Comparison of ENCODE assay signal across 9 mouse cellular contexts in genomic region chr7:44701921-44702320, GRCm38 (mm10). TPM values are rescaled to one million over a fixed set of nuclear protein-coding genes. Genes with fewer than 3 reads are reported as not detected.
DNase-seq lines count a peak whose midpoint lies in the region; ATAC-seq lines count a peak whose summit lies in the region.
"Had no signal": no experiment of that assay in that cellular context is flagged by ENCODE, and none has a peak within 500 bp of the region (broad histone marks: within the 10 kb centered on the region; RNA-seq: fewer than 3 reads in every experiment).

No protein-coding gene starts in this region.

- DNase-seq in CD4-positive, CD25-positive, alpha-beta regulatory T cell, adult 2 months (ENCODE audit: low read depth, low spot score) = peak; percentile 31
- DNase-seq in 3T3-L1 (ENCODE audit: low read depth, low spot score) = peak; percentile 60
- peak; percentile 66 for DNase-seq in cerebellum, adult 9-11 months
- peak; percentile 50 for DNase-seq in heart, postnatal 4 days
- peak; percentile 27 to 36 for DNase-seq in layer of hippocampus, postnatal 36 days
- DNase-seq in adrenal gland, postnatal 25 days = no peak

- no peak for ATAC-seq in CD4-positive, CD25-positive, alpha-beta regulatory T cell, adult 4 months
- ATAC-seq in monocyte, adult 5-6 weeks (replicated peaks; ENCODE audit: insufficient number of reproducible peaks, low FRiP score, low TSS enrichment, poor library complexity, severe bottlenecking) = peak; percentile 61; the same call in 1 of the 2 replicates

RNA-seq across cellular contexts. Expression of gene Izumo2, which starts 6.6 kb away (rescaled TPM):
- polyA plus RNA-seq in CD4-positive, CD25-positive, alpha-beta regulatory T cell, adult 4 months (2017; shearing (Covaris generic)) = not detected
- total RNA-seq in heart, postnatal 4 days (2021) = not detected
- total RNA-seq in layer of hippocampus, postnatal 36 days (2021) = not detected
- not detected in 3 replicates for total RNA-seq in monocyte, adult 5-6 weeks (2017)
- not detected in 2 replicates for total RNA-seq in adrenal gland, postnatal 25 days (2021)
- polyA plus RNA-seq: heart, embryonic 16.5 days had no signal

RNA-seq across cellular contexts. Expression of gene Myh14, which starts 31.3 kb away (rescaled TPM):
- not detected for polyA plus RNA-seq in CD4-positive, CD25-positive, alpha-beta regulatory T cell, adult 4 months (2017; shearing (Covaris generic))
- 10 to 100 TPM; 11.8 to 14.3 TPM for total RNA-seq in heart, postnatal 4 days (2021)
- 10 to 100 TPM; 27.7 to 28.1 TPM for total RNA-seq in layer of hippocampus, postnatal 36 days (2021)
- not detected in 3 replicates for total RNA-seq in monocyte, adult 5-6 weeks (2017)
- 2.8 and 4.3 TPM in 2 replicates for total RNA-seq in adrenal gland, postnatal 25 days (2021)

RNA-seq across cellular contexts. Expression of gene Vrk3, which starts 46.3 kb away (rescaled TPM):
- polyA plus RNA-seq in CD4-positive, CD25-positive, alpha-beta regulatory T cell, adult 4 months (2017; shearing (Covaris generic)) = 10 to 100 TPM; 79.6 to 97.6 TPM
- 10 to 100 TPM; 28.4 to 28.9 TPM for total RNA-seq in heart, postnatal 4 days (2021)
- 10 to 100 TPM; 31.8 to 34.8 TPM for total RNA-seq in layer of hippocampus, postnatal 36 days (2021)
- 33.2 to 49.0 TPM (median 42.5 TPM) in 3 replicates for total RNA-seq in monocyte, adult 5-6 weeks (2017)
- 58.7 and 59.3 TPM in 2 replicates for total RNA-seq in adrenal gland, postnatal 25 days (2021)

RNA-seq across cellular contexts. Expression of gene Zfp473, which starts 48.9 kb away (rescaled TPM):
- under 1 TPM; 0.16 to 0.63 TPM for polyA plus RNA-seq in CD4-positive, CD25-positive, alpha-beta regulatory T cell, adult 4 months (2017; shearing (Covaris generic))
- total RNA-seq in heart, postnatal 4 days (2021) = under 1 TPM; 0.19 to 0.20 TPM
- total RNA-seq in layer of hippocampus, postnatal 36 days (2021) = under 1 TPM; 0.22 to 0.38 TPM
- total RNA-seq in monocyte, adult 5-6 weeks (2017) = 0.75 to 2.0 TPM (median 1.0 TPM) in 3 replicates
- 0.71 and 0.88 TPM in 2 replicates for total RNA-seq in adrenal gland, postnatal 25 days (2021)
